Mouse (Mus musculus): ENCODE results near the gene Tulp1.
"Not testable (repeated sequence)": the region's sequence is repeated elsewhere in the genome, so short reads cannot be mapped to it uniquely, and the experiment has no call there.

Gene Tulp1

DNA sequence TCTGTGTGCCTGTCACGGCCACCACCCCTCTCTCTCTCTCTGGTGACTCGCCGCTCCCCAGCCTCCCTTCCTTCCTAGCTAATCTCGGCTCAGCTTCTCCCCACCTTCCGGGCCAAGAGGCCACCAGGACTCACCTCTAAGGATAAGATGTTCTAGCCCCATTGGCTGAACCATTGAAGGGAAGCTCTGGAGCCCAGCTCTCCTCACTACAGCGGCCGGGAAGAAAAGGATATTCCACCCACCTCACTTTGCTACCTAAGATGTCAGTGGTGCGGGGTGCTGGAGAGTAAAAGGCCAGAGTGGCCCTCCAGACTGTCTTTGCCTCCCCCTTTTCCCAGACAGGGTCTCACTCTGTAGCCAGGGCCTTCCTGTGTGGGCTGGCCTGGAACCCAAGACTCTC is at the start of gene Tulp1:
TSS of gene Tulp1 (minus strand) at position 101 of the 400 bp plus-strand sequence.
- DNase-seq (ENCODE audit: low spot score): no peak

DNA sequence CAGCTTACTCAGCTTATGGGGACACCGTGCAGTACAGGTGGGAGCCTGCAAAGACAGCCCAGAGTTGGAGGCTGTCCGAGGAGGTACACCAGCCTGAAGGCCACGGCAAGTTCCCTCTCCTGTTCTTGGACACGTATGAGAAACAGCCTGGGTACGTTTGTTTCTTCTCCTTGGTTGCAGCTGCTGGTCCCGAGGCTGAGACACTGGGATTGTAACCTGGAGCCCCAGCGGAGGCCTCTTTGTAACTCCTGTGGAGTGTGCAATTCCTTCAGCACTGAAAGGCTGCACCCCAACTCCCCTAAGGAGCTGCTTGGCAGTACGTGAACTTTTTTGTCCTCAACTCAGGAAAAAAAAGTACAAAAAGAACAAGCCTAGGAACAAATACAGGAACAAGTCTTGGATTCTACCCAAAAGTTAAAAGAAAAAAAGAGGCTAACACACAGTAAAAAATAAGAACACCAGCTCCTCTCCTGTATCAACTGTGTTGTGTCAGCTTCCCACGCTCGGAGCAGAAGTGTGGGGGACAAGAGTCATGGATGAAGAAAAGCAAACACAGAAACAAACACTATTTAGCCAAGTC is 46.4 kb upstream of the Tulp1 start:
- DNase-seq (ENCODE audit: low spot score): no peak

DNA sequence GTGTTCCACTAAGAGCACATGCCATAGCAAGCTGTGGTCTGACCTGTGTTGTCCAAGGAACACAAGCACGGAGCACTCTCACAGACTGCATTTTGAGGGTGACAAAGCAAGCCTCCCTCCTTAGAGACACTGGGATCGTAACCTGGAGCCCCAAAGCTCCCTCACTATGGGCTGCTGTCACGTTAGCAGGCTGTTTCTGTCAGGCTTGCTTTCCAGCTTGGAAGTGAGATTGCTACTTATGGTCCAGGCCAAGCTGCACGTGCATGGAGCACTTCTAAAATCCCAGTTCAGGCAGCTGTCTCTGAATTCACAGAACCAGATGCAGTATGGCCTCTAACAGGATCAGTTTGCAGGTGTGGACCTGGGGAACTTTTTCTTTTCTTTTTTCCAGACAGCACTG is 45.7 kb upstream of the Tulp1 start:
- DNase-seq (ENCODE audit: low spot score): no peak

DNA sequence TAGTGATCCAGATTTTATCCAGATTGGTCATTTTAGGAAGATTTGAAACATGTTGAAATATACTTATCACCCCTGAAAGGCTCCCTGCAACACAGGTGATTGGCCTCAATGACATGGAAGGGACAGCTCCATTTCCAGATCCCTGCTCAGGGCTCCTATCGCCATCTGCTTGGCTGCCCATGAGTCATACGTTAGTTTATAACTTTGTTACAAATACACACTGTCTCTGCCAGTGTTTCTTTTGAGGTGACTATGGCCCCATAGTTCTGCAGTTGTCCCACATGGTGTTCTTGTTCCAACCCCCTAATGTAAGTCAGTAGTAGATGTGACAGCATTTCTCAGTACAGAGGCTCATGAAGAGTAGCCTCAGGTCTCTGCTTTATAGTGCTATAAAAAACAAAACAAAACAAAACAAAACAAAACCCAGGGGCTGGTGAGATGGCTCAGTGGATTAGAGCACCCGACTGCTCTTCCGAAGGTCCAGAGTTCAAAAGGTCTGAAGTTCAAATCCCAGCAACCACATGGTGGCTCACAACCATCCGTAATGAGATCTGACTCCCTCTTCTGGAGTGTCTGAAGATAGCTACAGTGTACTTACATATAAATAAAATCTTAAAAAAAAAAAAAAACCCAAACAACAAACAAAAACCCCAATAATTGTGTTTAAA is 43.4 kb upstream of the Tulp1 start:
- DNase-seq (ENCODE audit: low spot score): no peak

DNA sequence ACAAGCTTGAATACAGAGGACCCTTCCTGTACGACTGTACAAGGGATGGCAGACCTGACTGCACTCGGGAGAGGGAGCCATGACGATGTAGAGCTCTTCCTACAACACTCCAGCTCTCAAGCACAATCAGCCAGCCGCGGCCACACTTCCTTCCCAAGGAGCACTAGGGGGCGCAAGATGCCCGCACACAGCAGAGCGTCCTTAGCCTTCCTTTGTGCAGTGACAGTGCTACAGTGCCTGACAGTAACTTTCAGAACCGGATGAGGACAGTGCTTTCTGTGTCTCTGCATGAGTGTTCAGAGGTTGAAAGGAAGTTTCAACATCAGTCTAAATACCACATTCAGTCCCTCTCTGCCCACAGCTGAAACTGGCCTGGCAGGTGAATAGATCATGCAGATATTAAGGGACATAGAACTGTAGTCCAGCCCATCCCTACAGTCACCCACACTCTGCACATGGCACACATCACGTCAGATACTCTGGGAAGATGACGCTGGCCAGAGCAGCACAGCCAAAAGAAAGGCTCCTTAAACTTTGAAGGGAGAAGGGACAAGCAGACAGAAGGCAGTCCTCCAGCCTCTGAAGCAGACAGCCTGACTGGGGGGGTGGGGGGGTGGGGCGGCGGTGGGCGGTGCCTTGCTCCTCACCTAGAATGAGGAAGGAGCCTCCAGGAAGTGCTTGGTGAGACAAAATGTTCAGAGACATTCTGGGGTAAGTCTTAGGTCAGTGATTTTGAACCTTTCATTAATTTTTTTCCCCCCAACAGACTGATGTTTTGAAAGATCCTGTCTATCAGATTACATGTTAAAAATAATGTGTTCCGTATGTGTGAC is 42.6 kb upstream of the Tulp1 start:
- DNase-seq (ENCODE audit: low spot score): peak; percentile 54

DNA sequence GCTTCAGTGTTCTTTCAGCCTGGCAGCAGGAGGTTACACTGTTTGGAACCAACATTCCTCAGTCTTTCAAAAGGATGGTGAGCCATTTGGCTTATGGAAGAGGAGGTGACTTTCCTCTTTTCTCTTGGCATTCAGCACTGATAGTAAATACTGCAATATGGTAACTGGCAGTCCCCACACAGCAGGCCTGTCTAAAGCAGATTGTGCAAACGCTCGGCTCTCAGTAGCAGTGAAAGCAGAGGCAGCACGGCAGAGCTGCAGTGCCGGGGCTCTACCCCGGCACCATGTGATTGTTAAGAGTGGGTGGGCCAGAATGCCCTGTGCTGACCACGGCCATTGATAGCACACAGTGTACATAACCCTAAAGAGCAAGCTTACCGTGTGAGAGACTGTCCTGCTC is 41.4 kb upstream of the Tulp1 start:
- no peak for DNase-seq (ENCODE audit: low spot score)

DNA sequence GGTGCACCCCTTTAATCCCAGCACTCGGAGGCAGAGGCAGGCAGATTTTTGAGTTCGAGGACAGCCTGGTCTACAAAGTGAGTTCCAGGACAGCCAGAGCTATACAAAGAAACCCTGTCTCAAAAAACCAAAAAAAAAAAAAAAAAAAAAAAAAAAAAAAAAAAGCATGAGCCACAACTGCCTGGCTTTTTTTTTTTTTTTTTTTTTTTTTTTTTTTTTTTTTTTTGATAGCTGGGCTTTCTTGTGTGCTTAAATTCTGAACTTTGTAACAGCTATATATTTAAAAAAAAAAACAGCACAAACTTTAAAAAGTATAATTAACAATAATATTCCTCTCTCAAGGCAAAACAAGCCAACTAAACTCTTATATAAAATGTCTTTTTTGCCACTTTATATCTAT is 39.7 kb upstream of the Tulp1 start:
- DNase-seq (ENCODE audit: low spot score): not testable (repeated sequence)

DNA sequence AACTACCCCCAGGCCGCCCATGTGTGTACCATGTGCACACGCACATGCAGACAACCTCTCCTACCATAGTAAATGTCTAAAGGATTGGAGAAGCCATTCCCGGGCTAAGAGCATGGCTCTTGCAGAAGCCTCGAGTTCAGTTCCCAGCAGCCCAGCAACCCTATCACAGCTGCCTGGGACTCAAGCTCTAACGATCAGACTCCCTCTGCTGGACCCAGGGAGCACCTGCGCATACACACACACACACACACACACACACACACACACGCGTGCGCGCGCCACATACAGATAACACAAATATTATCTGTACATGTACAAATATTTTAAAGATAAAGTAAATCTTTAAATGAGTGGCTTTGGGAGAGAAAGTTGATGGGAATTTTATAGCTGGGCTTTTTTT is 39.3 kb upstream of the Tulp1 start:
- no peak for DNase-seq (ENCODE audit: low spot score)

DNA sequence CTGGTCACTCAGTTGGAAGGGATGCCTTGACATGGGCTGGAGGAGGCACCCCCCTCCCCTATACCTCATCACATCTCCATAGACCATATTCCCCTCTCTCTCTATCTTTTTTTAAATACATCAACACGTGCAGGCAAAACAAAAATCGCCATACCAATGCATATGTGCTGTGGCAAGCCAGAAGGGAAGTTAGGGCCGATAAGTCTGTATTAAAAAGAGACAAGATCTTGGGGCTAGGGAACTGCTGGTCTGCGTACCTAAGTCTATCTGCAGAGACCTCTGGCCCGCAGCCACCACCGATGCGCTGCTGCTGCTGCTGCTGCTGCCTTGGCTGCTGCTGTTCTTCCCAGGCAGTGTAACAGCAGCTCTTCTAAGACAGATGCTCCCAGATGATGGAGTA is 30.0 kb upstream of the Tulp1 start:
- DNase-seq (ENCODE audit: low spot score): no peak

DNA sequence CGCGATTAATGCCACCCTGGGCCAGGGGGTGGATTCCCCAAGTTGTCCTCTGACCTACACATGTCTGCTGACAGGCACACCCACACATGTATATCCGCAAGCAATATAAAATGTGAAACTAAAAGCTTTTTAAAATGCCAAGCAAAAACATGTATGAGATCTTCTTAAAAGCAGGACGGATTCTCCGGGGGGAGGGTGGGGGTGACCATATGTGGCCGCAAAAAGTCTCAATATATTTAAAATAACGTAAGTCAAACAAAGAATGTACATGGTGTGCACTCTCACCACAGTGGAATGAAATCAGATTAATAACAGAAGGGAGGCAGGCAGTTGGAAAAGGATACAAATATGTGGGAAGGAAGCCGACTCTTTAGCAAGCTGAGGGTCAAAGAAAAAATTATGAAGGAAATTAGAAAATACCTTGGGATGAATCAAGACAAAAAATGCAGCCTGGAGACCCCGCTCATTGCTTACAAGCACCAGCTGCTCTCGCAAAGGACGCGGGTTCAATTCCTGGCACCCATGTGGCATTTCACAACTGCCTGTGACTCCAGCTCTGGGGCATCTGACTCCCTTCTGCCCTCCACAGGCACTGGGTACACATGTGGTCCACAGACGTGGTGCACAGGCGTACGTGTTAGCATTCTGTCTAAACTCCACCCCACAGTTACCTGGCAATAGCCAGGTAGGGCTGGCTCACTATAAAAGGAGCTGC is 29.2 kb upstream of the Tulp1 start:
- no peak for DNase-seq (ENCODE audit: low spot score)

DNA sequence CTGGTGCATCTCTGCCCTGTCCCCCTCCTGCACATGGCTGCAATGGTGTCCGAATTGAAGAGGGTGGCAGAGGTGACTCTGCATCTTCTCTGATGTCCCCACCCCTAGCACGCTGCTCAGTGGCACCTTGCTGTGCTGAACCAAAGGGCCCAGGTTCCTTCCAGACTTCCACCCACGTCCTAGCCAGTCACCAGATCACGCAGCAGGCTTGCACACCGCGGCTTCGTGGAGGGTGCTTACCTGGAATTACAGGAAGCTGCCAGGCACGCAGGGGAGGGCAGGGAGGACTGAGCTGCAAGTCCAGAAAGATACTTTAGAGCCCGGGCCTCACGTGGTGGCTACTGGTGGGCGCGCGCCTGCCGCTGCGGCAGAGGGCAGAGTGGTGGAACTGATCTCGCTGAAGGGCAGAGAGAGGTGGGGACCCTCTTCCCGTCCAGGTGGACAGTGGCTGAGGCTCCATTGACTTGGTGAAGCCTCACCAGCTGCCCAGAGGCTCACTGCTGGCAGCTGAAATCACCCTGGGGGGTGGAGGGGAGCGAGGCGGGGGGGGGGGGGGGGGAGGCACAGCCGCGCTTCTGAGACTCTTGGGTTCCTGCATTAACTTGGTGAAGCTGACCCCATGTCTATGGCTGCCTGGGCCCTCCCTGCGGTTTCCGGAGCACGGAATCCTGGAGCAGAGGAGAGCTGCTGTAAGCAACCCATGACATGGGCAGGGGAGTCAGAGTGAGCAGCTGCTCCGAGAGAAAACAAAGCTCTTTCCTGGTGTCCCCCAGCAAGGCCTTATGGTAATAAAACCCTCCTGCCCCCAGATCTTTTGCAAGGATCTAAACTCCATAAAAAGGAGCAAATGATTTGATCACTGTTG is 26.8 kb upstream of the Tulp1 start:
- no peak for DNase-seq (ENCODE audit: low spot score)

DNA sequence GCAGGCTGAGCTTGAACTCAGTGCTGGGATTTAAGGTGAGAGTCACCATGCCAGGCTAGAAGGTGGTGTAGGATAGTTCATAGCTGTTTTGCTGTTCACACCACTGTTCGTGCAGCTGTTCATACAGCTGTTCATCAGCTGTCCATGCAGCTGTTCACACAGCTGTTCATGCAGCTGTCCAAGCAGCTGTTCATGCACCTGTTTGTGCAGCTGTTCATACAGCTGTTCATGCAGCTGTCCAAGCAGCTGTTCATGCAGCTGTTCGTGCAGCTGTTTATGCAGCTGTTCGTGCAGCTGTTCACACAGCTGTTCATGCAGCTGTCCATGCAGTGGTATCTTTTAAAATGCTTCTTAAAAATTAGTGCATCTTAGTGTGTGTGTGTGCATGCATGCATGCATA is 23.5 kb upstream of the Tulp1 start:
- no peak for DNase-seq (ENCODE audit: low spot score)

DNA sequence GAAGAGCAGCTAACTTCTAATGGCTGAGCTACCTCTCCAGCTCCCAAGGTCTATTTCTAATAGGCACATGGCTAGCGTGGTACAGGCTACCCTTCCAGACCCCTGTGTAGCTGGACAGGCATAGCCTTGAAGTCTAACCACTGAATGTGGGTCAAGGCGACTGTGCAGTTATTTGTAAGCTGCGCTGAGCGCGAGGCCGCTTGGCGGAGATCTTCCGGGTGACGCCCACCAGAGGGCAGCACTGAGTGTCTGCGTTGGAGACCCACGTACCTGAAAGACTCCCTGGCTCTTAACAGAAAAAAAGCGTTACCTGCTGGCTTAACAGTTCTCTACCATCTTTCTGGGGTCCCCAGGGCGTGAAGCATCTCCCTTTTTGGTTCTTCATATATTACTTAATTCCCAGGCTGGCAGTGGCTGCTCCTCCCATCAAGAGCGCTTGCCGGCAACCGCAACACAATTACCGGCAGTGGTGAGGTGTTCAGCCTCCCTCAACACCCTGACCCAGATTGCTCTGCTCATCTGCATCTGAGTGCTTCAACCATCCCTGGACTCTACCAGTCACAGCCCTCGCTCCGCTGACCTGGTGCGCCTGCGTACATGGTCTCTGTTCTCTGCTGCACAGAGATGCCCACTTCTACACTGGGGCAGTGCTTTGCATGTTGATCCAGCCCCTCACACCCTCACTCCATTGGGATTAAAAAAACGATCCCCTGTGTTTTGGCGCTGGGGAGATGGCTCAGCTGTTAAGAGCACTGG is 21.3 kb upstream of the Tulp1 start:
- peak; percentile 55 for DNase-seq (ENCODE audit: low spot score)

DNA sequence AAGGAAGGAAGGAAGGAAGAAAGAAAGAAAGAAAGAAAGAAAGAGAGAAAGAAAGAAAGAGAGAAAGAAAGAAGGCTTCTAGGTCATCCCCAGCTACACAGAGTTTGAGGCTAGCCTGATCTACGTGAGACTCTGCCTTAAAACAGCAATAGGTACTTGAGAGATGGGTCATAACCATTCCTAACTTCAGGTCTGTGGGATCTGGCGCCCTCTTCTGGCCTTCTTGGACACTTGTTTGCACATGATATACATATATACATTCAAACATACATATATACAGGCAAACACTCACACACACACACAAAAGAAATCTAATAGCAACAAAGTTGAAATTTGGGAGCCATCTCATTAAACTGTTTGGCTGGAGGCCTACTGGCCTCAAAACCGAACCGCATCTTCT is 19.3 kb upstream of the Tulp1 start:
- no peak for DNase-seq (ENCODE audit: low spot score)

DNA sequence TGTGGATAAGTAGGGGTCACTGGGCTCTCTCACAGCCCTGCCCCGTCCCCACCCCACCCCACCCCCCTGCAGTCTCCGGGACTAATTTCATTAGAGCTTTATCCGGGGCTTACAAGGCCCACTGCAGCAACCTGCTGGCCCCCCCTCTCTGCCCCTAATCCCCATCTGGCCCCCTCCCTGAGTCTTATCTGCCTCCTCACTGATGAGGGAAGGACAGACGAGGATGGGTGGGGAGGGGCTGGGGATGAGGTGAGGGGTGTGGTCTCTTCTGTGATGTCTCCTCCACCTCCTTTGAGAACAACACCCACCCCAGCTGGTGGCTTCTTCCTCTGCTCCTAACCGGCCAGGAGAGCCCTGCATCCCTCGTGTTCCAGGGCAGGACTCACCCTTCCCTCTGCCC is 15.2 kb upstream of the Tulp1 start:
- DNase-seq (ENCODE audit: low spot score): no peak

DNA sequence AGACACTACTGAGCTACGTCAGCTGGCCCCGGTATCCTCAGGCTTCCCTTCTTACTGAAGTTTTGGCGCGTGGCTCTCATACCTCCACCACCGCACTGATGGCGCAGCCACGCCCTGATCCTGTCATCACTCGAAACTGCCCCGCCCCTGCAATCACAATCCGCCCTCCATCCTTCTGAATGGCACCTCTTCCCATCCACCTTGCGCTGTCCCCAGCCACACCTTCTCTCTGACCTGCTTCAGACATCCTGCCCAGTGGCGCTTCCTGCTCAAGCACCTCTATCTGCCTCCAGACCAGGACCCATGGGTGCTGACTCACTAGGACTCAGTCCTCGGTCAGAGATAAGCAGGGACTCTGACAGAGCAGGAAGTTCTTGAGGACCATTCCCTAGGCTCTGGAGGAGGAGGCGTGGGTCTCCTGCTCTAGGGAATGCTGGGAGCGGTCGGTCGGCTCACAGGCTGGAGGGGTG is 10.6 kb upstream of the Tulp1 start:
- no peak for DNase-seq (ENCODE audit: low spot score)

DNA sequence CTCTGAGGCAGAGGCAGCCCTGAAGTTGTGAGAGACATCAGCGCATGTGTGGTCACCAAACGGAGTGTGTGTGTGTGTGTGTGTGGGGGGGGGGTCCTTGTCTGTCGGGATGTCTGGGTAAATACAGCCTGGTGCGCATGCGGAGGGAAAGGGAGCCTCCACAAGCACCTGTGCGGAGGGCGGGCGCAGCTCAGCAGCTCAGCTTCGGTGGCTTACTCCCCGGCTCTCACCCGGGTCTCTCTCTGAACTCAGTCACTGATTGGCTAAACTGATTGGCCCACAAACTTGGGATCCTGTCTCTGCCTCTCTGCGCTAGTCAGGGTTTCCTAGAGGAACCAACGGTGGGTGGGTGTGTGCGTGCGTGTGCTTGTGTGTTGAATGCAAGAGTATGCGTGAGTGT is 9.5 kb upstream of the Tulp1 start:
- DNase-seq (ENCODE audit: low spot score): no peak

DNA sequence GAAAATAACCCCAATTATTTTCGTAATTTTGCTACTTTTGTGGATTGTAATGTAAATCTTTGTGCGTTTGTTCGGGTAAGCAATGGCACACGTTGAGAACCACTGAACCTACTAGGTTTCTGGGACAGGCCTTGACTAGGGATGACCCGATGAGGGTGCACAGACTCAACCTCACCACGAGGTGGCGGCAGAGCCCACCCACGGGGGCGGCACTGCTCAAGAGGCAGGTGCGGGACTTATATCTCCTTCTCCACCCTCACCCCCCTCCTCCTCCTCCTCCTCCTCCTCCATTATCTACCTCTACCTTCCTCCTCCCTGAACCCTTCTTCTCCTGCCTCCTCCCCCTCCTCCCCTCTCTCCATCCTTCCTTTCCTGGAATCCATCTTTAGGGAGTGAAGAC is 8.8 kb upstream of the Tulp1 start:
- DNase-seq (ENCODE audit: low spot score): no peak

DNA sequence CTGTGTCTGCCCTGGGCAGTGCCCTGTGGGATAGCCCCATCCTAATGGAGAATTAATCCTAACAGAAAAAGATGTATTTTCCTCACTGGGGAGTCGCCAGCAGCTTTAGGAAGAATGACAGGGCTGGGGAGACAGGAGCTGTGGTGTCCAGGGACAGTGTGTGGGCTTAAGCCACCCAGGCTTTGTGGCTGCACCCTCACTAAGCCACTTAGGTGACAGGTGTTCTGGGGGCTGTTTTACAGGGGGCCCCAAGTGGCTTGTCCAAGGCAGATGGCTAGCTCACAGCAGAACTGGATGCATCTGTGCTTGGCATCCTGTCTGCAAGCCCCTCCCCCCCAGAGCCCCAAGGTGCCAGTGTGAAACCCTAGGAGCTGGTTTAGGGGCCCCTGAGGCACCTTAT is 6.9 kb upstream of the Tulp1 start:
- DNase-seq (ENCODE audit: low spot score): no peak

DNA sequence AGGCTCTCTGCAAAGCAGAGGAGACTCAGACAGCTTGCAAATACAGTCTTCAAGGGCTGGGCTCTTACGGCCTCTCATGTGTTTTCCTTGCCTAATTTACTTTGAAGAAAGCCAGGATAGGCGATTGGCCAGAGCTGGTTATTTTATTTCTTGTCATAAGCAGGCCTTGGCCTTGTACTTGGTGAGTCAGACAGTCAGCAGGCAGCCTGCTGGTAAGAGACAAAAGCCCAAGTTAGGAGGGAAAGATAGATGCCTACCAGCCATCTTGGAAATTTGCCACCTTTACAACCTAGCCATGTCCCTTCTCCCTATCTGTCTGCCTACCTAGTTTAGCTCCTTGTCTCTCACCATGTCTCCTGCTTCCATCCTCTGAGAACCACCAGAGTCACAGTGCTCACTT is 6.3 kb upstream of the Tulp1 start:
- DNase-seq (ENCODE audit: low spot score): no peak

DNA sequence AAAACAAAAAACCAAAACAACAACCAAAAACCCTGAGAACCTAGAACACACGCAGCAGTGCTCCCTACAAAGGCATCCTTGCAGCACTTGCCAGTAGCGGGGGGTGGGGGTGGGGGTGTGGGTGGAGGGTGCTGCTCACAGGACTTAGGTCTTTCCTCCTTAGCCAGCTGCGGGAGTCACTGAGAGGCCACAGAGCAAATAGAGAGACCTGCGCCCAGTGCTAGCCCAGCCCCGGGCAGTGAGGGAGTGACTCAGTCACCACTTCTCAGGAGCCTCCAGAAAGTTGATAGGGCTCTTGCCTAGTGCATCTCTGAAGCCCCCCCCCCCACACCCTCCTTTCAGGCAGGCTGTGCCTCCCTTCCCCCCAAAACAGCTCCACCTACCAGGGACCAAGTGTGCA is 4.0 kb upstream of the Tulp1 start:
- DNase-seq (ENCODE audit: low spot score): no peak

Data from urinary bladder, postnatal 10 days (tissue).